Mouse (Mus musculus) monocyte, adult 5-6 weeks (primary cell): ENCODE data around the gene Lysmd4. TPM values are rescaled to one million over a fixed set of nuclear protein-coding genes. Genes with fewer than 3 reads are reported as not detected.
A peak's percentile ranks its signal among the peaks of the same experiment; 100 is the strongest.
"Not testable (repeated sequence)": the region's sequence is repeated elsewhere in the genome, so short reads cannot be mapped to it uniquely, and the experiment has no call there.

Experiments
- ATAC-seq: fragments of 153-309, 156-312 bp; replicated peaks from 2 replicates; pipeline ENCODE4 v1.8.0; 2017; ENCODE audit warnings: mild to moderate bottlenecking; ENCODE audit not compliant: low TSS enrichment, insufficient number of reproducible peaks, severe bottlenecking, poor library complexity, low FRiP score
- total RNA-seq: library from RNA; stranded (forward); fragments of 200-1000, 200-491, 200-594 nt; gene quantifications from 3 replicates; pipeline ENCODE4 v1.2.3, GENCODE M21; 2017

Lysmd4 gene
- total RNA-seq, 1 experiment from 2014 or later, result 7.8 TPM

DNA sequence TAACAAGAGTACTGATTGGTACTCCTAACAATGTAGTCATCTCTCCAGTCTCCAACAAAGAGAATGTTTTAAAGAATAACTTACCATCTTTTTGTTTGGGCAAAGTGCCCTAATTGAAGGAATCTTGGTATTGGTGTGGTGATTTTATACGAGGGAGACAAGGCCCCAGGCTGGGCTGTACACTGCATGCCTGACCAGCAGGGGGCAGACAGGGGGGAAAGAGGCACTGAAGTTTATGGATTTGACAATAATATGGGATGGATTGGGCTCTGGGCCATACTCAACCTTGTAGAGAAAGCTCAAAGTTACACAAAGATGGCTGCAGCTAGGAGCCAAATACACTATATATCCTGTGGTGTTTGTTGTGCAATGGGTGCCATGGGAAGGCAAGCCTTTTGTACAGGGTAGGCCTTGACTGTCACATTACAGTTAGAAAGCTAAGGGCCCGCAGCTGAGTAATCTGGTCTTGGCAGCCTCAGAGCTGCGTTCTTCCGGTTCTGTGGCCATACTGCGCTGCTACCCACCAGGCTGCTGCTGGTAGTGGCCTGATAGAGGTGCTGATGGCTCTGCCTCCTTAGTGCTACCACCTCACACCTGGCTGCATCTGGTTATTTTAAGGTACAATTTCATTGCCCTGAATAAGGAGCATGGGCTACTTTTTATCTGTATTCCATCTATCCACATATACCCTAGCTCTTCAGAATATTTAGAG, 6.7 kb downstream of the Lysmd4 start:
- peak; percentile 37; the same call in 1 of the 2 replicates for ATAC-seq

DNA sequence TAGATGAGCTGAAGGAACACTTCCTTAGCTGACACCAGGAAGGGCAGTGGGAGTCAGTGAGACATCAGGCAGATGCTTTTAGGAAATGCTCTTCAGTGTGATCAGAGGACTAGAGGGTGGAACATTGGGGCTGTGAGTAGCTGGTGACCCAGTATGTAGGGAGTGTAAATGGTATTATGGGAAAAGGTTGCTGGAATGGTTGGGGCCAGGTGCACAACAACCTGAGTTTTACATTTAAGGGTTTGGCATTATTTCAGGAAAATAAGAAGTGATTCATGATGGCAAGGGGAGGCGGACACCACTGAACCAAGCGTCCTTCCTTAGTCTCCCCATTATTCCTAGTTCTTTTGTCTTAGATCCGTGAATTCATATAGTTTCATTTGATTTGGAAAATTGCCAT, 7.4 kb downstream of the Lysmd4 start:
- no peak for ATAC-seq

DNA sequence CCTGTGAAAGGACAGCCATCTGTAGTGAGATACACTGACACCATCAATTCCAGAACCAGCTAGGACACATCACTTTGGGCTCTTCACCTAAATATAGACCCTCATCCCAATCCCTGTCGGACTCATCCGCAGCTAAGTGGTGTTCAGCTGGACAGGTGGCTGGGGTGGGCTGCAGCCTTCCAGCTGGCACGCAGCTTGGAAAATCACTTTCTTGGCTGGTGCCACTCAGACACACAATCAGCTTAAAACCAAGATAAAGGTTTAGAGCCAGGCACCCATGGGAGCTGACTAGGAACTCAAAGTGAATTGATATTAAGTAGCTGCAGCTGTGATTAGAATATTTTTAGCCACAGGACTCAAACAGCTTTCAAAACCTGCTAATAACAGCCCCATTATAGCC, 7.9 kb downstream of the Lysmd4 start:
- ATAC-seq, result no peak

DNA sequence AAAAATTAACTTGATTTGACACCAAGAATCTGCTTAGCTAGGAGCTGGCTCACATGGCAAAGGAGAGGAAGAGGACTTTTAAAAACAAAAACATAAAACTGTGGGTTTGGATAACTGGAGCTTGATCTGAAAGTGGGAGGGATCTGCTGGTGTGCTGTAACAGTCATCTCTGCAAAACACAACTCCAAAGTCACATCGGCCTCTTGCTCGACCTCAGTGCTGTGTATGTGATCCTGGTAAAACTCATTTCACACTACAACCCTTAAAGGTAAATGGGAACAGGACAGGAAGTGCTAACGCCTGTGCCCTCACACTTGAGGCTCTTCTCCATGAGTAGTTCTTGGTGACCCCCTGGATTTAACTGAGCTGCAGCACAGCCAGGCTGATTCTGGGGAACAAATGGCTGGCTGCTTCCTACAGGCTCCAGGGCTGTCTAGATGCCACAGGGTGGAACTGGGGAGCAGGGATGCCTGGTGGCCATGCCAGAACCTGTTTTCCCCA, 8.3 kb downstream of the Lysmd4 start:
- ATAC-seq, result no peak

DNA sequence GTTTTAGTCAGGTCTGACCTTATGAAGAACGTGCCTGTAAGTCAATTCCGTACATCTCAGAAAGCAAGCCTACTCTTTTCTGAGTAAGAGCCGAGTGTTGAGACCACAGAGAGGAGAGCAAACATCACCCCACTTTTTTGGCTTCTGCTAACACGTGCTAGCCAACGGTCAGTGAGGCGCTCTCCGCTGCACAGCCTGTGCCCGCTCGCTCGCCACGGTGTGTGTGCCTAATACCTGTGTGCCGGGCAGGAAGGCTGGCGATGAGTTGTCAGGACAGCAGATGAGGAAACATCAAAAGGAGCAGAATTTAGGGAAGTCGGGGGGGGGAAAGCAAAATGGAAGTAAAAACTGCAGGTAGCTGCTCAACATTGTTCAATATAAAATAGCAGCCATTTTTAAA, 10.2 kb downstream of the Lysmd4 start:
- no peak for ATAC-seq

DNA sequence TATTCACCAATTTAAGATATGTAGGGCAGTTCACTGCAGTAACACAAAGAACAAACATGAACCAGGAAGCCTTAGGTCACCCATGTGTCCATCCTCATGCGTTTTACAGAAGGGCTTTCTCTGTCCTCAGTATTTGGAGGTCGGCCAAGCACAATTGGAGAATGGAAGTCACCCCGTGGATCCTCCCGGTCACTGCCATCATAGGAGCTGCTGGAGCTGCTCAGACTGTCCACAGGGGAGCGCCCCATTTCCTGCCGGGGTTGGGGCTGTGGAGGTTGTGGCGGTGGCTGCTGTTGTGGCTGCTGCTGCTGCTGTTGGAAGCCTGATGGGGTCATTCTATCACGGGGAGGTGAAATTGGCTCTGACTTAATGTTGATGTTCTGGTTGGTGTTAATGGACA, 12.5 kb downstream of the Lysmd4 start:
- no peak for ATAC-seq

DNA sequence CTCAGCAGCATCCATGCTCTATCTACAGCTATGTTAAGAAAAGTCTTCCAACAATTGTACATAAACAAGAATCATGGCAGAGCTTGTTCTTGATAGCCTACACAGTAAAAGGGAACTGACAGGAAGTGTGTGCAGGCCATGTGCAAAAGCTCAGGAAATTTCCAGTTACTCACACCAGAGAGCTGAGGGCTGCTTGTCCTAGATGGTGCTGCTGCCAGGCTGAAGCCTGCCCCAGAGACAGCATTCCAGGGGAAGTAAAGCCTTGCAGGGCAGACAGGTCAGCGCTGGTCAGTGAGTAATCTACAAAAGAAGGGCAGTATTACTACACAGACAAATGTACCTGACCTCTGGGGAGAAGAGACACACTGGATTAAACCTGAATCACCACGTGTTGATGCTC, 14.0 kb downstream of the Lysmd4 start:
- ATAC-seq, result no peak

DNA sequence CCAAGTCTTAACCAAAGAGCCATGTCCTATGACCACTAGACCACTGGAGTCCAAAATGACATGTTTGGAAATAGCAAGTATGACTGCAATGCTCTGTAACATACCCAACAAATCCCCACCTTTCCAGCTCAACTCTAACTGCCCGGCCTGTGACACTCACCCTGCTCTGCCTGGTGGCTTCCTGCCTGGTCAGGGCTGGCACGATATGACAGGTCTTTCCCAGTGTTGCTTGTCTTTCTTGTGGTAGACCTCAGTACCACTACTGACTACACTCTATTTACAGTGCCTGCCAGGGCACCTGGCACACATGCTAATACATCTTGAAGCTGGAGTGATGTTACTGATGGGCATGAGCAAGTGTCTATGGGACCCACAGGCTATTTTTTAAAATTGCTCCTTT, 15.4 kb downstream of the Lysmd4 start:
- no peak for ATAC-seq

DNA sequence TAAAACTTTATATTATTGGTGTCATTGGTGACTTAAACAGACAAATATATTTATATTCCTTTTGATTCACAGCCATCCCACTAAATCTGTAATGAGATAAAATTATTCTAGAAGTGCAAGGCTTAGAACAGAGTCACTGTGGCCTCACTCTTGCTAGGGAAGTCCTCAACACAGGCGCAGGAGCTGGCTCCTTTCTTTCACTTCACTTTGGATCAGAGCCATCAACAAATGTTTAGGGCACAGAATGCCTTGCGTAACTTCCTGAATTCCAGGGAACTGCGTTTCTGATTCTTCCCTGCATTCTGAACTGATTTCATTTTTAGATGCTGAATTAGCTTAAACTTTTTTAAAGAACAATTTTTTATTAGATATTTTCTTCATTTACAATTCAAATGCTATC, 19.6 kb downstream of the Lysmd4 start:
- peak; percentile 34; the same call in 1 of the 2 replicates for ATAC-seq

DNA sequence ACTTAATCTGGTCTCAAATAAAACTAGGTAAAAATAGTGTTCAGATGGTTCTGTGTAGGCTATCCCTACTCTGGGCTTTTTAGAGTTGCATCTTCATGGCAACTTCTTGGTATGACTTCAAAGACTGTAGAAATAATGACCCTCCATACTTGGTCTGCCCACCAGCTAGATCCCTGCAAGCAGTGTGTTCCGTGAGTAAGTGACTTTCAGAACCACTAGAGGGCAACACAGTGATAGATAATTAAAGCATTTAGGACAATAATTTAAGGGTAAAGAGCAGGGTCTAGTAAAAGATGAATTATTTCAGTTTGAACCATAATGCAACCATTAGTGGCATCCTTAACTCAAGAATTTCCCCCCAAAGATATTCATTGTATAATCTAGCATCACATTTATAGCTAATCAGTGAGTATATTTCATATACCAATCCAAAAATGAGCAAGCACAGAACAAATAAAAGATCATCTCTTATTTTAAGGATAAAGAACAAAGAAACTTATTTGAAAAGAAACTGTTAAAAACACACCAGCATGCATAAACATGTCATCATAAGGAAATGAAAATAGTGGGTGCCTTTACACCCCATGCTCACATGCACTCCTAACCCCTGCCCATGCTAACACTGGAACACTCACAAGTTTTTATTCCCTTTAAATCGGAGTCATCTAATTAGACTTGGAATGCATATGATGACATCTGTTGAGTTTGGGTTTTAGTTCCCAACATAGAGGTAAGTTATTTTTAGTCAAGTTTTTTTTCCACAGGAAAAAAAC, 21.0 kb downstream of the Lysmd4 start:
- ATAC-seq, result no peak

DNA sequence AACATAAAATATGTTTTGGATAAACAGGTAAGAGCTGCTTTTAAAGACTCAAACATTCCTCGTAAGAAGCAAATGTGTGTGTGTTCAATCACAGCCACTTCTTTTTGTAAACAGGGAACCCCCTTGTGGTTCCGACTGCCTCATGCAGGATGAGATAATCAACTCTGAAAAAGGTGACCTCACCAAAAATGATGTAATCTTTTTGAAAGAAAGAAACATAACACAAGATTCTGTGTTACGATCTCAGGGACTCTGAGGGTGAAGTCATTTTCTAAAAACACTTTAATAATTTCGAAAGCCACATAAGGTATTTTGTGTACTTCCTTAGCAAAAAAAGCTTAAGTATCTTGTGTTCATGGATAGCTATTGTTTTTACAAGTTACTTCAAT, 21.5 kb downstream of the Lysmd4 start:
- ATAC-seq, result peak; percentile 69

DNA sequence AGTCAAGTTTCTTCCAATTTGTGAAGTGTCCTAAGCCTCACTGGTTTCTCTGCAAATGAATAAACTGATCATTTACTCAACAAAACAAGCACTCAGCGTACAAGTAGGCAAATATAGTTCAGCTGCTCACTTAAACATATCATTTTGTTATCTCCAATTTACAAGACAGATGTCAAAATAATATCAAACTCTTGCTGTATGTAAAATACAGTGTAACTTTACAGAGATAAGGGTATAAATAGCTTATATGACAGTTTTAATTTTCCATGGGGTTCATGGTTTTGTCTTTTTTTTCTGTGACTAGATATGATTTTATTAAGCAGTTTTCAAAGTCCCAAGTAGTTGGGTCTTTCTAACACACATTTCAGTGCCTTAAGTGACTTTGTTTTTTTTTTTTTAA, 22.9 kb downstream of the Lysmd4 start:
- no peak for ATAC-seq

DNA sequence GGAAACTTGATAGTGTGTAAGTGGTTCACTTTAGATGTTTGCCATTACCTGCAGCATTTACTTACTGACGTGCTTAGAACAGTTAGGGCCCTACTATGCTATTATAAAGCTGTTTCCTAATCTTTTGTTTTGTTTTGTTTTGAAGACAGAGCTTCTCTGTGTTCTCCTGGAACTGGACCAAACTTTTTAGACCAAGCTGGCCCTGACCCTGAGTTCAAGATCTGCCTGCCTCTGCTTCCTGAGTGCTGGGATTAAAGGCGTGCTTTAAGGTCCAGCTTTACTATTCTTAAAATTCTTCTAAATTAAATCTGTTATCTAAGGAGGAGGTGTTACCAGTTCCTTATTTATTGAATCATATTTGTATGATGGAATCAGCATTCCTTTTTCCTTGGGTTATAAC, 23.7 kb downstream of the Lysmd4 start:
- no peak for ATAC-seq

DNA sequence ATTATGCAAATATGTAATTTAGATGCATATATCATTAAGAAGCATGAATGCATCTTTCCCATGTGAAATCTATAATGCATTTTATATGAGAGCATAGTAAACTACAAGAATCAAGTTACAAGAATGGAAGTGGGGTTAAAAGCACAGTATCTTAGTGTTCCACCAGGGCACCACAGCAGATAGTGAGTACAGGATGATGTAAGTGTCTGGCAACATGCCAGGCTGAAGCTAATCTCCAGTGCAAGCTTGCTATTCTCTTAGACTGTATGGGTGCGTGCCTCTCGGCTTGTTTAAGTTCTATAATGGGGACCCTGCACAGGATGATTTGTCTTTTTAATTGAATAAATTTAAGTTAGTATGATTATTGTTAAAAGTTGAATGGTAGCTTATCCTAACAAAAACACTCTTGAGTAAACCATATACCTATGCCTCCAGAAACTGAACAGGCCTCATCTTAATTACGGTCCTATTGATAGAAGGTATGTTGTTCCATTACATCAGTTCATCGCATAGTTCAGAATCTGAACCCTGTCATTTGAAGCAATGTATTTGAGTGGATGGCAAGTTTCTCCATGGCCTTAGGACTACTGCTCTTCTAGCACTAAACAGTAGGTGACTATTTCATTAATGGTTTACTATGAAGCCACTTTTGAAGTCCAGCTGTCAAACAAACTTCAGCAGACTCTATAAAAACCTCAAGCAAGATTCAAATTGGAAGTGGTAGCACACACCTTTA, 37.7 kb downstream of the Lysmd4 start:
- ATAC-seq, result no peak

DNA sequence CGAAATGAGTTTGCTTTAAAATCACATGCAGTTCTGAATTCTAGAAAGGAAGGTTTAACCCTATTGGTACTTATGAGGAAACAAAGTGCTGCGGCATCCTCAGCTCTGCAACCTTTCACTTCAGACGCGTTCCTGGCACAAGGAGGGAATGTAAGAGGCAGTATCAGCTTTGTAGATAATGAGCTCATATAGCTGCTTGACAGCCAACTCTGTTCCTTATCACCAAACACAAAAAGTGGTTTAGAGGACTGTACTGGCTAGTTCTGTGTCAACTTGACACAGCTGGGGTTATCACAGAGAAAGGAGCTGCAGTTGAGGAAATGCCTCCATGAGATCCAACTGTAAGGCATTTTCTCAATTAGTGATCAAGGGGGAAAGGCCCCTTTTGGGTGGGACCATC, 48.1 kb downstream of the Lysmd4 start:
- ATAC-seq, result not testable (repeated sequence)

DNA sequence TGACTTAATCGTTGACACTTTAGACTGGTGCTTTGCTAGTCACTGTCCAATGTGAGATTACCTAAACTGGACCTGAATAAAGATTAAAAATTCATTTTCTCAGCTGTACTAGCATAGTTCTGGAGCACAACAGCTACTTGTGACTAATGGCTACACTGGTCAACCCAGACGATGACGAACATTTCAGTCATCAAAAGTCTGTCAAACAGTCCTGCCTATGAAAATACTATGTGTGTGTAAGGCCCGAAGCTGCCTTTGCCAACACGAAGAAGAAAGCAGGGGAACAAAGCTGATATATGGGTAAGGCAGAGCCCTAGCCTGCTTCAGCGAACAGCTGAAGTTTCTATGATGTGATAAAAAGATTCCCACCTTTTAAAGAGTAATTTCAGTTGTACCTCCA, 61.2 kb downstream of the Lysmd4 start:
- no peak for ATAC-seq

DNA sequence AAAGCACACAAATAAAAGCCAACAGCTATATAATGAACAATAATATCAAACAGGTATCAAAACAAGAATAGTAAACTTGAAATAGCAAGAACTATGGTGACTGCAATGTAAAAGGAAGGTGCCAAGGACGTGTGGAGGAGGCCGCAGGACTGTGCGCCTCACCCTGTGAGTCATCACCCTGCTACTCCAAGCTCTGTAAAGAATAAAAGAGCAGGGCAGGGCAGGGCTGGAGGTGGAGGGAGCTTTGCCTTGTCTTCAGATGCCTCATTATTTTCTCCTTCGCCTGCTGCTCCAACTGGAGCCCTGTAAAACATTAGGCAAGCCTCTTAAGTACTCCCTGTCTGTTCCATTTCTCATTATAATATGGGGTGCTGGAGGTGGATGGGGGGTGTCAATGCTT, 65.1 kb downstream of the Lysmd4 start:
- no peak for ATAC-seq

DNA sequence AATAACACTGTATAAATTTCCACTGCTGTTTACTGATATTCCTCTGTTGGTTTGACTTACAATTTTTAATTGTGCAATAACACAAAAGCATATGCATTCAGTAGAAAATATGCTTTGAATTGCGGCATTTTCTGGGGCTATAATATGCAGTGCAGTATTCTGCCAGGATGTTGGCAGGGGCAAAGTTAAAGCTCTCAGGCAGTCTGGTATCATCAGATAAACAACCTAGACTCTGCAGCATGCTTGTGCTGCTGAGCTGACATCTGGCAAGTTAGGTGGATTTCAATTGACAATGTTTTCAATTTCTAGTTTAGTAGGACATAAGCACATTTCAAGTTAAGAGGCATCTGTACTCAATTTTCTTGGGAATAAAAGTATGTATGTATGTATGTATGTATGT, 69.0 kb downstream of the Lysmd4 start:
- no peak for ATAC-seq

DNA sequence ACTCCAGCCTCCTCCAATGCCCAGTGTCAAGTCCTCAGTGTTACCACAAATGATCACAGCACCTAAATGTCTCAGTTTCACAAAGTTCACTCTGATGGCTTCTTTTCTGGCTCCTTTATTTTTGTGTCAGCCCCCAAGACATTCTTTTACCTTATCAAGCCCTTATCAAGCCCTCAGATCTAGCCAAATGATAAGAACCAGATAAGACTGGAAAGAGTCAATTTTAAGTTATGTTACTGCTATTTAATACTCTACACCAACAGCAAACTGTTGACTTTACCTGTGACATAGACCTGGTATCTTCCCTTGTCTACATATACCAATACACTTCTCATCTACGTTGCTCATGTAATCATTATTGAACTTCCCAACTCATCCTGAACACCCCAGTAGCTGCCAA, 74.1 kb downstream of the Lysmd4 start:
- ATAC-seq, result no peak

DNA sequence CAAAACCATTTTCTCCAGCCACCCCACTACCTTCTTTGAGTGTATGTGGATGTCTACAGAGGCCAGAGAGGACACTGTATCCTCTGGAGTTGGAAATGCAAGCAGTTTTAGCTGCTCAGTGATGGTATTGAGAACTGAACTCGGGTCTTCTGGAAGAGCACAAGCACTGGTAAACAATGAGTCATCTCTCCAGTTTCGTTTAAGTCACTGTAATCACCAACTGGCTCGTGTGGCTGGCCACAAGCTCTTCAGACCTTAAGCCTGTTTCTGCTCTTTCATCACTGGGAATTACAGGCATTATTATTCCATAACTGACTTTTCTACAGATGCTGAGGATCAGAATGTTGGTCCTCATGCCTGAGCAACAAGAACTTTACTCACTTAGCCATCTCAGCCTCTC, 82.6 kb downstream of the Lysmd4 start:
- ATAC-seq, result no peak
